31 mouse cellular contexts compared by ENCODE assay signal in the genomic region with DNA sequence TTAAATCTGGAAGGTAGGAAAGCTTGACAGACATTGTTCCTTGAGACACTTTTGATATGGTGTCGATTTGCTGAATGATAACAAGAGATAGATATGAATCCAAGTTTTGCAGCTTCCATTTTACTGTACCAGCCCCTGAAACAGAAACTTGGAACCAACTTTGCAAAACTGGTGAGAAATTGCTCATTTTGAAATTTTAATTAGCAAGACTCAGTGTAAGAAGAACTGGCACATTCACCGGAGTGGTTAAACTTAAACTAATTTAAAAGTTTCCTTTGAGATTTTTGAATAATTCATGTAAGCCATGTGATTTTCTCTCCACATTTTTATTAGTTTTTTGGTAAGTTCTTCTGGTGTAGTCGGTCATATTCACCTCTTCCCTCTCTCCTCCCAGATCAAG.
"Had no signal": no experiment of that assay in that cellular context is flagged by ENCODE, and none has a peak within 500 bp of the region (broad histone marks: within the 10 kb centered on the region; RNA-seq: fewer than 3 reads in every experiment).

No protein-coding gene starts in this region.

- ATAC-seq: liver, embryonic 12.5 days; liver, postnatal 0 days; lung, postnatal 0 days; midbrain, embryonic 13.5 days; midbrain, embryonic 15.5 days; midbrain, embryonic 16.5 days had no signal

- DNase-seq: left cerebral cortex, postnatal 4 days; liver; liver, embryonic 13.5 days; liver, postnatal 0 days; lung, adult 18-20 months; lung, adult 2 months; lung, embryonic 14.5 days; lung, postnatal 10 days; lung, postnatal 14 days; lung, postnatal 36 days; lung, postnatal 4 days; midbrain, embryonic 14.5 days had no signal

- H3K4me2 ChIP-seq: limb, embryonic 12.5 days; limb, embryonic 13.5 days; limb, embryonic 15.5 days; liver, embryonic 11.5 days; liver, embryonic 12.5 days; liver, embryonic 13.5 days; liver, embryonic 15.5 days; lung, embryonic 14.5 days; lung, embryonic 15.5 days; midbrain, embryonic 11.5 days; midbrain, embryonic 12.5 days; midbrain, embryonic 13.5 days; midbrain, embryonic 15.5 days had no signal

- H3K27ac ChIP-seq: limb, embryonic 10.5 days; limb, embryonic 12.5 days; limb, embryonic 13.5 days; limb, embryonic 15.5 days; liver, embryonic 12.5 days; liver, embryonic 13.5 days; liver, embryonic 14.5 days; liver, embryonic 15.5 days; lung, embryonic 15.5 days; macrophage; midbrain, embryonic 10.5 days; midbrain, embryonic 12.5 days; midbrain, embryonic 13.5 days; midbrain, embryonic 15.5 days had no signal

- H3K4me3 ChIP-seq: limb, embryonic 10.5 days; limb, embryonic 12.5 days; limb, embryonic 13.5 days; limb, embryonic 15.5 days; liver, embryonic 12.5 days; liver, embryonic 13.5 days; liver, embryonic 15.5 days; lung, embryonic 15.5 days; megakaryocyte, embryonic 14.5 days; midbrain, embryonic 10.5 days; midbrain, embryonic 12.5 days; midbrain, embryonic 13.5 days; midbrain, embryonic 15.5 days; myocyte had no signal

- H3K4me1 ChIP-seq: limb, embryonic 10.5 days; limb, embryonic 12.5 days; limb, embryonic 13.5 days; limb, embryonic 15.5 days; liver, embryonic 12.5 days; liver, embryonic 13.5 days; liver, embryonic 15.5 days; lung, embryonic 15.5 days; megakaryocyte, embryonic 14.5 days; midbrain, embryonic 10.5 days; midbrain, embryonic 12.5 days; midbrain, embryonic 13.5 days; midbrain, embryonic 15.5 days had no signal

- H3K27me3 ChIP-seq: limb, embryonic 12.5 days; limb, embryonic 13.5 days; limb, embryonic 15.5 days; liver, embryonic 12.5 days; liver, embryonic 13.5 days; liver, embryonic 15.5 days; lung, embryonic 15.5 days; megakaryocyte, embryonic 14.5 days; midbrain, embryonic 12.5 days; midbrain, embryonic 13.5 days; midbrain, embryonic 15.5 days had no signal

- H3K9ac ChIP-seq: limb, embryonic 12.5 days; limb, embryonic 13.5 days; limb, embryonic 15.5 days; liver, embryonic 12.5 days; liver, embryonic 13.5 days; liver, embryonic 14.5 days; liver, embryonic 15.5 days; liver, postnatal 0 days; lung, embryonic 14.5 days; lung, embryonic 15.5 days; midbrain, embryonic 12.5 days; midbrain, embryonic 13.5 days; midbrain, embryonic 15.5 days had no signal

- H3K36me3 ChIP-seq: limb, embryonic 10.5 days; limb, embryonic 12.5 days; limb, embryonic 13.5 days; limb, embryonic 15.5 days; liver, embryonic 12.5 days; liver, embryonic 13.5 days; liver, embryonic 15.5 days; lung, embryonic 15.5 days; midbrain, embryonic 10.5 days; midbrain, embryonic 12.5 days; midbrain, embryonic 13.5 days; midbrain, embryonic 15.5 days had no signal

- H3K9me3 ChIP-seq: limb, embryonic 10.5 days; limb, embryonic 12.5 days; limb, embryonic 13.5 days; limb, embryonic 15.5 days; liver, embryonic 12.5 days; liver, embryonic 13.5 days; liver, embryonic 15.5 days; lung, embryonic 15.5 days; megakaryocyte, embryonic 14.5 days; midbrain, embryonic 10.5 days; midbrain, embryonic 12.5 days; midbrain, embryonic 13.5 days; midbrain, embryonic 15.5 days had no signal
